Mouse (Mus musculus) liver, embryonic 16.5 days (tissue): ENCODE data around the gene Chka. TPM values are rescaled to one million over a fixed set of nuclear protein-coding genes. Genes with fewer than 3 reads are reported as not detected.

Experiments used
- ATAC-seq: fragments of 200-750 bp; cut with Nextera tagmentation; 2 replicates; pipeline ENCODE4 v1.8.0; 2017; ENCODE audit warnings: low read depth, mild to moderate bottlenecking, moderate number of reproducible peaks, moderate library complexity
- H3K27ac ChIP-seq: fragments of 300-500 bp; sonication (generic); 2 replicates; pipeline ENCODE4 v1.5.1; 2014; ENCODE audit warnings: mild to moderate bottlenecking, low read length
- H3K27me3 ChIP-seq: fragments of 300-500 bp; sonication (generic); 2 replicates; pipeline ENCODE4 v1.6.1; 2014; ENCODE audit warnings: low read depth, low read length, mixed read lengths; ENCODE audit not compliant: control insufficient read depth, insufficient read depth
- H3K36me3 ChIP-seq: fragments of 300-500 bp; sonication (generic); 2 replicates; pipeline ENCODE4 v1.6.1; 2014; ENCODE audit warnings: mild to moderate bottlenecking; ENCODE audit not compliant: control insufficient read depth, insufficient read depth
- H3K4me1 ChIP-seq: fragments of 300-500 bp; sonication (generic); 2 replicates; pipeline ENCODE4 v1.6.1; 2014; ENCODE audit warnings: low read depth, low read length, mixed read lengths; ENCODE audit not compliant: control insufficient read depth
- H3K4me2 ChIP-seq: fragments of 300-500 bp; sonication (generic); 2 replicates; pipeline ENCODE4 v1.6.1; 2014; ENCODE audit warnings: low read depth, low read length, mixed read lengths
- H3K4me3 ChIP-seq: fragments of 300-500 bp; sonication (generic); 2 replicates; pipeline ENCODE4 v1.5.1; 2014; ENCODE audit warnings: low read depth, mild to moderate bottlenecking, low read length
- H3K9ac ChIP-seq: fragments of 300-500 bp; sonication (generic); 2 replicates; pipeline ENCODE4 v1.6.1; 2014; ENCODE audit warnings: low read depth, low read length
- H3K9me3 ChIP-seq: fragments of 300-500 bp; sonication (generic); replicated peaks from 2 replicates; pipeline ENCODE4 v1.6.1; 2016; ENCODE audit warnings: low read length; ENCODE audit not compliant: control insufficient read depth
- WGBS: fragments of 180-500 bp; shearing (Covaris S2); extraction: QIAGEN DNeasy Blood & Tissue Kit; methylation state at CpG from one replicate; pipeline ENCODE4 v1.1.7; 2014; ENCODE audit not compliant: insufficient replicate concordance; 5-methylcytosine and 5-hydroxymethylcytosine counted together
- polyA plus RNA-seq: library from polyadenylated mRNA; unstranded; fragments of >200 nt; fragmentation: Nextera tagmentation; extraction: Ambion mirVana; gene quantifications from 2 replicates; pipeline ENCODE4 v1.2.1, GENCODE M21; 2015

Gene Chka
- polyA plus RNA-seq, 1 experiment from 2014 or later = 19.3 TPM

DNA sequence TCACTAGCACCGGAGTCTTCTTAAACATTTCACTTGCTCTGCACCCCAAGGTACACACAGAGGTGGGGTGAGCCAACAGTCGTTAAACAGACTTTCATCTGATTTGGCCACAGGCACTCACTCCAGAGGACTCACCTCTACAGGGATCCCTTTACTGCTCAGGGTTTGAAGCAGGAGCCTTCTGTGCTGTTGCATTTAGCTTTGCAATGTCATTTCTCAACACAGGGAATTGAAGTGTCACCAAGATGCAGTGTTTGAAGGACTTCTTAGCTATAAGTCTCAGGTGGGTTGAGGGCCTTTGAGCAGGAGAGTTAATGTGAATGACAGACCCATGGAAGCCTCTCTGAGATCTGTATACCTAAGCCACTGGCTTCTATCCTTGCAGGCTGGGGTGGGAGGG, 7.9 kb upstream of the Chka start:
- no peaks in the 10 kb centered on the region for H3K36me3 ChIP-seq
- no peaks in the 10 kb centered on the region for H3K9me3 ChIP-seq
- WGBS = 67% methylated on average over 2 of the region's 2 CpGs
- no peak overlapping the region for H3K9ac ChIP-seq
- H3K27me3 ChIP-seq = no peaks in the 10 kb centered on the region
- no peaks in the 10 kb centered on the region for H3K4me1 ChIP-seq
- H3K27ac ChIP-seq = no peak overlapping the region
- no peak for ATAC-seq
- no peak overlapping the region for H3K4me2 ChIP-seq
- H3K4me3 ChIP-seq = no peak overlapping the region

GRCm38 (mm10) chr19:3844836-3845235, 6.7 kb upstream of the Chka start:
- no peak for ATAC-seq
- Histone ChIP-seq H3K36me3 (no peaks in the 10 kb centered on the region), H3K4me2 (no peak overlapping the region), H3K27me3 (no peaks in the 10 kb centered on the region), H3K4me1 (no peaks in the 10 kb centered on the region), H3K27ac (no peak overlapping the region), H3K9ac (no peak overlapping the region), H3K4me3 (no peak overlapping the region), H3K9me3 (no peaks in the 10 kb centered on the region)
- WGBS = 83% methylated on average over 1 of the region's 1 CpGs

DNA sequence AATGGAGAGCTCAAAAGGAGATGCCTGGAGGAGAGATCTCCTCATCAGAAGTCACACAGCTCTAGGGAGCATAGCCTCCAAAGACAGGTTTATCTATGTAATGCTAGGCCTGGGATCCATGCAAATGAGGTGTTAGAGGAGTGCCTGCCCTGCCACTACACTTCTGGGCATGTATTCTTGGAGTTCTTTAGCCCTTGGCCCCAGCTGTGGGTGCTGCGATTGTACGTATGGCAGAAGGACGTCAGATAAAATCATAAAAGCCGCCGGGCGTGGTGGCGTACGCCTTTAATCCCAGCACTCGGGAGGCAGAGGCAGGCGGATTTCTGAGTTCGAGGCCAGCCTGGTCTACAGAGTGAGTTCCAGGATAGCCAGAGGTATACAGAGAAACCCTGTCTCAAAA, 6.2 kb upstream of the Chka start:
- Histone ChIP-seq H3K4me1 (no peaks in the 10 kb centered on the region), H3K36me3 (no peaks in the 10 kb centered on the region), H3K27me3 (no peaks in the 10 kb centered on the region), H3K27ac (no peak overlapping the region), H3K9ac (no peak overlapping the region), H3K4me3 (no peak overlapping the region), H3K4me2 (no peak overlapping the region), H3K9me3 (no peaks in the 10 kb centered on the region)
- ATAC-seq = no peak
- 73% methylated on average over 11 of the region's 11 CpGs for WGBS

DNA sequence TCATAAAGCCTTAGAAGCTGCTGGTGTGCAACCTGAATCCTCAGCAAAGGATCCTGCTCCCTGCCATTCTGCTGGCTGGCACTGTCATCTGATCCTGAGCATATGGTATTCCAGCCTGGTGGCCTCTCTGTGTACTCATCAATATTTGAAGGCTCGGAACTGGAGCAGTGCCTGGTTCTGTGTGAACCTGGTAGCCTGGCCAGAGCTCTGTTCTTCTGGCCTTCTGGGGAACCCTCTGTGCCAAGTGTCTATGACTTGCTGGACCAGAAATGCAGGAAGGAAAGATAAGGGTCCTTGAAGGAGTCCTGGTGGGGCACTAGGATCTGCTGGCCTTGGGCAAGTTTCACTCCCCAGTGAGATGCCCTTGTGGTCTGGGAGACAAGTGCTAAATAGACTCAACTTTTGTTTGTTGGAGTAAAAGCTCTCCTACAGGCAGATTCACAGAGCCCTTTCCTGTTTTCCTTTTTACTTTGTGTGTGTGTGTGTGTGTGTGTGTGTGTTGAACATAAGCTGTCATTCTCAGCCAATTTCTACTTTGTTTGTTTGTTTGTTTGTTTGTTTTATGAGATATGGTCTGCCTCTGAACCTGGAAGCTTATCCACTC, 5.7 kb upstream of the Chka start:
- peaks cover 4% of the 10 kb centered on the region for H3K4me1 ChIP-seq
- H3K4me2 ChIP-seq = no peak overlapping the region
- H3K9ac ChIP-seq = no peak overlapping the region
- H3K36me3 ChIP-seq = no peaks in the 10 kb centered on the region
- no peaks in the 10 kb centered on the region for H3K27me3 ChIP-seq
- H3K4me3 ChIP-seq = no peak overlapping the region
- WGBS = 70% methylated on average over 1 of the region's 1 CpGs
- H3K27ac ChIP-seq = no peak overlapping the region
- no peaks in the 10 kb centered on the region for H3K9me3 ChIP-seq
- ATAC-seq = no peak

GRCm38 (mm10) chr19:3846676-3847604, 4.6 kb upstream of the Chka start:
- Histone ChIP-seq H3K4me3 (no peak overlapping the region), H3K27ac (no peak overlapping the region), H3K9me3 (no peaks in the 10 kb centered on the region), H3K4me2 (no peak overlapping the region), H3K4me1 (peaks cover 9% of the 10 kb centered on the region), H3K9ac (no peak overlapping the region), H3K27me3 (no peaks in the 10 kb centered on the region), H3K36me3 (no peaks in the 10 kb centered on the region)
- ATAC-seq = no peak
- 60% methylated on average over 10 of the region's 10 CpGs for WGBS

GRCm38 (mm10) chr19:3847711-3848110, 3.9 kb upstream of the Chka start:
- no peak overlapping the region for H3K9ac ChIP-seq
- H3K9me3 ChIP-seq = no peaks in the 10 kb centered on the region
- no peak for ATAC-seq
- no peaks in the 10 kb centered on the region for H3K27me3 ChIP-seq
- no peaks in the 10 kb centered on the region for H3K36me3 ChIP-seq
- H3K4me2 ChIP-seq = no peak overlapping the region
- H3K4me1 ChIP-seq = peaks cover 9% of the 10 kb centered on the region
- 70% methylated on average over 5 of the region's 5 CpGs for WGBS
- no peak overlapping the region for H3K27ac ChIP-seq
- H3K4me3 ChIP-seq = no peak overlapping the region

DNA sequence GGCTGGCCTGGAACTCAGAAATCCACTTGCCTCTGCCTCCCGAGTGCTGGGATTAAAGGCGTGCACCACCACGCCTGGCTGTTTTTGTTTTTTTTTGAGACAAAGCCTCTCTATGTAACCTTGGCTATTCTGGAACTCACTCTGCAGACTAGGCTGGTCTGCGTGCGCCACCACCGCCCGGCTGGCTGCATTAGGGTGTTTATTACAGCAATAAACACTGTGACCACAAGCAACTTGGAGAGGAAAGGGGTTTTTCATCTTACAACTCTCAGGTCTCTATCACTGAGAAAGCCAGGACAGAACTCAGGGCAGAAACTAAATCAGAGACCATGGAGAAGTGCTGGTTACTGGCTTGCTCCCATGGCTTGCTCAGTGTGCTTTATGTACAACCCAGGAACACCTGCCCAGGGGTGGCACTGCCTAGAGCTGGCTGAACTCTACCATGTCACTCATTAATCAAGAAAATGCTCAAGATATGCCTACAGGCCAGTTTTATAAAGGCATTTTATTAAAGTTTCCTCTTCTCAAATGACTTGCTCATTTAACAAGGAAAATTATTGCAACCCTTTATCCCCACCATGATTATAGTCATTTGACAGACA, 3.3 kb upstream of the Chka start:
- no peak for ATAC-seq
- Histone ChIP-seq H3K9me3 (no peaks in the 10 kb centered on the region), H3K27ac (no peak overlapping the region), H3K27me3 (no peaks in the 10 kb centered on the region), H3K36me3 (no peaks in the 10 kb centered on the region), H3K4me2 (no peak overlapping the region), H3K4me1 (peaks cover 13% of the 10 kb centered on the region), H3K4me3 (no peak overlapping the region), H3K9ac (no peak overlapping the region)
- 65% methylated on average over 7 of the region's 7 CpGs for WGBS

DNA sequence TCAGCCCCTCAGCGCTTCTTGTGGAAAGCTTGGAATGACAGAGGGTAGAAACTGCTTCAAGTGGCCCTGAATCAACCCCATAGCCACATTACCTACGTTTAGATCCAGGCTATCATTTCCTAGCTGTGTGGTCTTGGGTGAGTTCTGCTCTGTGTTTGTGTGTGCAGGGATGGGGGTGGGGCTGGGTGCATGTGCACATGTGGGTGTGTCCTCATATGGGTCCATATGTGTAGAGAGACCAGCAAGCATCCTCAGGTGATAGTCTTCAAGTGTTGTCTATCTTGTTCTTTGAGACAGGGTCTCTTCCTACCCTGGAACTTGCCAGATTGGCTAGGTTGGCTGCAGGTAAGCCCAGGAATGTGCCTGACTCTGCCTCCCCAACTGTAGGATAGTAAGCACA, 2.3 kb upstream of the Chka start:
- Histone ChIP-seq H3K27ac (no peak overlapping the region; the same call in 1 of the 2 replicates), H3K4me1 (peaks cover 13% of the 10 kb centered on the region), H3K36me3 (no peaks in the 10 kb centered on the region), H3K4me3 (no peak overlapping the region), H3K9me3 (no peaks in the 10 kb centered on the region), H3K9ac (no peak overlapping the region), H3K27me3 (no peaks in the 10 kb centered on the region), H3K4me2 (no peak overlapping the region)
- WGBS = 67% methylated on average over 2 of the region's 2 CpGs
- no peak for ATAC-seq

GRCm38 (mm10) chr19:3850076-3850475, 1.5 kb upstream of the Chka start:
- H3K9ac ChIP-seq = no peak overlapping the region
- H3K4me2 ChIP-seq = no peak overlapping the region
- no peaks in the 10 kb centered on the region for H3K9me3 ChIP-seq
- H3K27ac ChIP-seq = peak overlapping the region; percentile 85
- no peak overlapping the region for H3K4me3 ChIP-seq
- no peaks in the 10 kb centered on the region for H3K27me3 ChIP-seq
- H3K36me3 ChIP-seq = no peaks in the 10 kb centered on the region
- WGBS = 23% methylated on average over 5 of the region's 5 CpGs
- ATAC-seq = no peak
- peaks cover 13% of the 10 kb centered on the region for H3K4me1 ChIP-seq
